Mouse (Mus musculus): ENCODE results near the gene Nupr1.

DNA sequence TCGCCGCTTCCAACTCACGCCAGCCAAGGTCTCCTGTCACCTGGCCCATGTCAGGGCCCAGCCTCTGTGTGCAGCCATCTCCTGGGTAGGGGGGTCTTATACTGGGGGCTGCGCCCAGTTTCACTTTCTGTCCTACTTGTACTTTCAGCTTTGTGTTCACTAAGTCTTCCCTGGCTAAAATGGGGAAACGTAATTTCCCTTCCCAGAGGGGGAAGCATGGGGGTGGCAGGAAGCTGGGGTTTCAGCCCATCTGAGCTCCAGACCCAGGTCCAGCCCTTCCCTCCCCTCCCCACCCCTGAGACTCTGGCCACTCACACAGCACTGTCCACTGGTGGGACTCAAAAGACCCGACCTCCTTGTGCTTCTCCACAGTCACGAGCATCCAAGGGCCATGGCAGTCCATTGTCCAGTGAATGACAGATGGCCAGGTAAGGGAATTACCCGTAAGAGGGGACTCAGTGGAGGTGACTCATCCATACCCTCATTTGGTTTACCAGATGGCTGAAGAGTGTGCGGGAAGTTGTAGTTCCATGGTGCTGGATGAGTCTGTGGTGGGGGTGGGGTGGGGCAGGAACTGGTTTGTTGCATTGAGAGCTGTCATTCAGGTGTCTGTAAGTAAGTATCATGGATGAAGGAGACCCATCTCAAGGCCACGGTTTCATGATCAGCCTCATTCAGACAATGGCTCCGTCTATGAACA lies 35.6 kb downstream of the Nupr1 start, which contains the start of gene Il27:
- TF ChIP-seq GATA1 (IDR thresholded peaks at IDR 0.05; ENCODE audit: borderline replicate concordance, low read length) = no peak
- TF ChIP-seq FLI1 (IDR thresholded peaks at IDR 0.05; ENCODE audit: low read length) = no peak
